Mouse (Mus musculus): ENCODE data around the gene Uroc1. TPM values are rescaled to one million over a fixed set of nuclear protein-coding genes. Genes with fewer than 3 reads are reported as not detected.

Uroc1 gene
- total RNA-seq (2021): not detected

GRCm38 (mm10) chr6:90332561-90333425 is at the start of gene Uroc1:
Uroc1 (plus strand) TSS chr6:90333284.
- no peak for DNase-seq

- no peak for DNase-seq
Observed at GRCm38 (mm10) chr6:90288265-90288664, 44.8 kb upstream of the Uroc1 start.

- no peak for DNase-seq
Observed at GRCm38 (mm10) chr6:90300919-90301318, 32.2 kb upstream of the Uroc1 start, which contains the start of gene BC048671. BC048671 (plus strand) TSS chr6:90301219.

GRCm38 (mm10) chr6:90306315-90306975 is 26.6 kb upstream of the Uroc1 start:
- DNase-seq: no peak

GRCm38 (mm10) chr6:90308839-90309778 is 24.0 kb upstream of the Uroc1 start:
- no peak for DNase-seq

GRCm38 (mm10) chr6:90315961-90316360 is 17.1 kb upstream of the Uroc1 start:
- no peak for DNase-seq

- no peak for DNase-seq
Observed at GRCm38 (mm10) chr6:90317510-90318258, 15.4 kb upstream of the Uroc1 start.

- DNase-seq: no peak
Observed at GRCm38 (mm10) chr6:90319019-90319418, 14.1 kb upstream of the Uroc1 start.

- peak; percentile 14 to 16 for DNase-seq
Observed at GRCm38 (mm10) chr6:90319475-90320191, 13.5 kb upstream of the Uroc1 start.

- no peak for DNase-seq
Observed at GRCm38 (mm10) chr6:90320429-90320828, 12.7 kb upstream of the Uroc1 start.

- no peak for DNase-seq
Observed at GRCm38 (mm10) chr6:90321811-90322210, 11.3 kb upstream of the Uroc1 start.

- no peak for DNase-seq
Observed at GRCm38 (mm10) chr6:90324026-90324425, 9.1 kb upstream of the Uroc1 start.

- DNase-seq: no peak
Observed at GRCm38 (mm10) chr6:90324463-90324862, 8.6 kb upstream of the Uroc1 start.

- DNase-seq: no peak
Observed at GRCm38 (mm10) chr6:90324991-90325390, 8.1 kb upstream of the Uroc1 start, which contains the start of gene Chst13. Chst13 (minus strand) TSS chr6:90325185.

- no peak for DNase-seq
Observed at GRCm38 (mm10) chr6:90327670-90328069, 5.4 kb upstream of the Uroc1 start.

- DNase-seq: peak; percentile 74 to 80
Observed at GRCm38 (mm10) chr6:90329953-90330352, 3.1 kb upstream of the Uroc1 start.

GRCm38 (mm10) chr6:90334244-90334643 is 1.2 kb downstream of the Uroc1 start:
- no peak for DNase-seq

GRCm38 (mm10) chr6:90342343-90342742 is 9.3 kb downstream of the Uroc1 start:
- no peak for DNase-seq

GRCm38 (mm10) chr6:90347183-90347582 is 14.1 kb downstream of the Uroc1 start:
- DNase-seq: no peak

- DNase-seq: no peak
Observed at GRCm38 (mm10) chr6:90348500-90348899, 15.4 kb downstream of the Uroc1 start.

- DNase-seq: no peak
Observed at GRCm38 (mm10) chr6:90350011-90350410, 16.9 kb downstream of the Uroc1 start.

All from layer of hippocampus, postnatal 36 days (tissue).